Mouse (Mus musculus) megakaryocyte, embryonic 14.5 days (primary cell): ENCODE results near the gene Lypd6b.

Experiments used
- FLI1 ChIP-seq: IDR thresholded peaks from 2 replicates; pipeline ENCODE4 v1.6.1; 2012; ENCODE audit warnings: low read length, inconsistent platforms, mixed read lengths
- GATA1 ChIP-seq: IDR thresholded peaks from 3 replicates; pipeline ENCODE4 v1.6.1; 2012; ENCODE audit warnings: mixed read lengths, low read length, inconsistent platforms, borderline replicate concordance

DNA sequence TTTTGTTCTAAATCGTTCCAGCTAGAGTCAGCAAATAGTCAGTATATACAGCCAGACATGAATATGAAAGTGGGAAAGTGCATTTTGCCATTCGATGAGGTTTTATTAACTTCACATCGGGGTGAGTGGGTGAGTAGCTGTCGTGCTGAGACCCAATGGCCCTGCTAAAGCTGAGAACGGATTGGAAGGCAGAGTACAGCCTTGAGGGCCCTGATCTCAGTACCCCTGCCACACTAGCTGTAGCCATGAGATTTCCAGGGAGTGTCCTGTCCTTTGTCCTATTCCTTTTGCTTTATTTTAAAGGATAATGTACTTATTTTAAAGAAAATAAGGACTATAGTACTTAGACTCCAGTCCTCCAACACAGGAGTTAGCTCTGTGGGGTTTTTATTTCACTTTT lies 69.1 kb downstream of the Lypd6b start:
- TF ChIP-seq GATA1 (no peak), FLI1 (no peak)
